Mouse (Mus musculus) ES-E14 (cell line): ENCODE data around the gene Hs6st3. TPM values are rescaled to one million over a fixed set of nuclear protein-coding genes. Genes with fewer than 3 reads are reported as not detected.

ENCODE experiments used
- DNase-seq: peaks from one replicate; pipeline ENCODE4 v3.0.0-alpha.2; 2013; ENCODE audit warnings: low read depth, low spot score
- H3K27ac ChIP-seq: 2 replicates; pipeline ENCODE4 v1.5.1; 2012; ENCODE audit warnings: low read depth, mild to moderate bottlenecking, low read length, moderate library complexity, mixed read lengths; ENCODE audit not compliant: poor library complexity, insufficient read depth, severe bottlenecking
- H3K36me3 ChIP-seq: 2 replicates; pipeline ENCODE4 v1.6.1; 2012; ENCODE audit warnings: mild to moderate bottlenecking, low read length, moderate library complexity, mixed read lengths; ENCODE audit not compliant: control insufficient read depth, poor library complexity, insufficient read depth, severe bottlenecking
- H3K4me1 ChIP-seq, 2 experiments: fragments of 150-350 bp in 1 of 2; sonication (generic) in 1 of 2; 2 replicates each; pipeline ENCODE4 v1.6.1; 2012; ENCODE audit warnings: low read length in 2 of 2, mild to moderate bottlenecking in 1 of 2, mixed read lengths in 1 of 2; ENCODE audit not compliant: control insufficient read depth in 2 of 2, insufficient read depth in 2 of 2, poor library complexity in 1 of 2
- H3K4me3 ChIP-seq, 2 experiments: fragments of 150-350 bp in 1 of 2; sonication (generic) in 1 of 2; 2 replicates each; pipeline ENCODE4 v1.5.1; 2012; ENCODE audit warnings: low read length in 2 of 2, low read depth in 1 of 2, mild to moderate bottlenecking in 1 of 2, mixed read lengths in 1 of 2; ENCODE audit not compliant: insufficient read depth in 1 of 2, poor library complexity in 1 of 2, severe bottlenecking in 1 of 2
- H3K9ac ChIP-seq: 2 replicates; pipeline ENCODE4 v1.6.1; 2012; ENCODE audit warnings: low read depth, mild to moderate bottlenecking, low read length, mixed read lengths; ENCODE audit not compliant: poor library complexity, insufficient read depth, severe bottlenecking
- H3K9me3 ChIP-seq: fragments of 150-350 bp; sonication (generic); 2 replicates; pipeline ENCODE4 v1.6.1; 2012; ENCODE audit warnings: low read depth, mild to moderate bottlenecking, low read length; ENCODE audit not compliant: control insufficient read depth, insufficient read depth
- CHD2 ChIP-seq: IDR thresholded peaks from 2 replicates; pipeline ENCODE4 v1.6.1; 2014; ENCODE audit warnings: mild to moderate bottlenecking, low read depth, low read length, inconsistent platforms
- HCFC1 ChIP-seq: IDR thresholded peaks from 2 replicates; pipeline ENCODE4 v1.6.1; 2012; ENCODE audit warnings: low read length, inconsistent platforms, borderline replicate concordance; ENCODE audit not compliant: insufficient read depth
- MAFK ChIP-seq: IDR thresholded peaks from 2 replicates; pipeline ENCODE4 v1.6.1; 2014; ENCODE audit warnings: mild to moderate bottlenecking, low read depth, low read length, inconsistent platforms; ENCODE audit not compliant: insufficient read depth
- ZC3H11A ChIP-seq: IDR thresholded peaks from 2 replicates; pipeline ENCODE4 v1.6.1; 2012; ENCODE audit warnings: low read depth, mild to moderate bottlenecking, inconsistent platforms, low read length, borderline replicate concordance
- ZNF384 ChIP-seq: IDR thresholded peaks from 2 replicates; pipeline ENCODE4 v1.6.1; 2012; ENCODE audit warnings: low read depth, low read length, inconsistent platforms
- in situ Hi-C, 2 experiments: fragments of 600-800 bp; cut with MboI; formaldehyde crosslinking; loops; one replicate each; pipeline ENCODE4 v1.15.1; 2025; ENCODE audit warnings: low sequenced_read_pairs in 2 of 2, inconsistent platforms in 1 of 2; ENCODE audit not compliant: unreplicated experiment in 2 of 2
- total RNA-seq: library from RNA; depleted of rRNA; stranded (reverse); fragments of 300-350 nt; gene quantifications from 2 replicates; pipeline ENCODE4 v1.2.3, GENCODE M21; 2012

Hs6st3 gene
- total RNA-seq, 1 experiment, result 0.62 TPM

- no peak for TF ChIP-seq ZC3H11A
- TF ChIP-seq ZNF384, result no peak
- no peak for TF ChIP-seq HCFC1
- no peak for TF ChIP-seq MAFK
- TF ChIP-seq CHD2, result no peak
- Histone ChIP-seq H3K9ac (no peak overlapping the region), H3K27ac (no peak overlapping the region), H3K9me3 (no peaks in the 10 kb centered on the region), H3K4me3 (no peak overlapping the region), H3K36me3 (no peaks in the 10 kb centered on the region), H3K4me1 (no peaks in the 10 kb centered on the region)
- in situ Hi-C loops, result no loop called here
- DNase-seq, result no peak
These were observed 351.0 kb downstream of the Hs6st3 start for GRCm38 (mm10) chr14:119488978-119489703.

GRCm38 (mm10) chr14:119520632-119521031, 382.5 kb downstream of the Hs6st3 start:
- TF ChIP-seq ZC3H11A (no peak), CHD2 (no peak), MAFK (no peak), HCFC1 (no peak), ZNF384 (no peak)
- H3K36me3 ChIP-seq, result no peaks in the 10 kb centered on the region
- DNase-seq, result no peak
- H3K4me3 ChIP-seq, result no peak overlapping the region
- H3K9ac ChIP-seq, result no peak overlapping the region
- in situ Hi-C loops, result no loop called here
- H3K9me3 ChIP-seq, result no peaks in the 10 kb centered on the region
- no peaks in the 10 kb centered on the region for H3K4me1 ChIP-seq
- no peak overlapping the region for H3K27ac ChIP-seq

- Histone ChIP-seq H3K27ac (no peak overlapping the region), H3K9ac (no peak overlapping the region), H3K36me3 (no peaks in the 10 kb centered on the region), H3K4me1 (no peaks in the 10 kb centered on the region), H3K4me3 (no peak overlapping the region), H3K9me3 (no peaks in the 10 kb centered on the region)
- no peak for TF ChIP-seq CHD2
- no peak for TF ChIP-seq HCFC1
- no peak for TF ChIP-seq ZNF384
- no peak for TF ChIP-seq MAFK
- no peak for TF ChIP-seq ZC3H11A
- DNase-seq, result no peak
- in situ Hi-C loops, result no loop called here
These were observed 382.9 kb downstream of the Hs6st3 start for GRCm38 (mm10) chr14:119521056-119521455.

- Histone ChIP-seq H3K4me3 (no peak overlapping the region), H3K27ac (no peak overlapping the region), H3K9ac (no peak overlapping the region), H3K36me3 (no peaks in the 10 kb centered on the region), H3K9me3 (no peaks in the 10 kb centered on the region), H3K4me1 (no peaks in the 10 kb centered on the region)
- DNase-seq, result no peak
- in situ Hi-C loops, result no loop called here
- TF ChIP-seq ZNF384 (no peak), CHD2 (no peak), HCFC1 (no peak), MAFK (no peak), ZC3H11A (no peak)
These were observed 394.9 kb downstream of the Hs6st3 start for GRCm38 (mm10) chr14:119532889-119533546.
